Mouse (Mus musculus) heart, embryonic 11.5 days (tissue): ENCODE data around the gene Fam69a. TPM values are rescaled to one million over a fixed set of nuclear protein-coding genes. Genes with fewer than 3 reads are reported as not detected.
"Not testable (repeated sequence)": the region's sequence is repeated elsewhere in the genome, so short reads cannot be mapped to it uniquely, and the experiment has no call there.

Experiments used
- ATAC-seq: fragments of 200-750 bp; cut with Nextera tagmentation; replicated peaks from 2 replicates; pipeline ENCODE4 v1.8.0; 2017; ENCODE audit warnings: moderate library complexity; ENCODE audit not compliant: insufficient number of reproducible peaks, low FRiP score, low TSS enrichment
- H3K27ac ChIP-seq: fragments of 300-500 bp; sonication (generic); 2 replicates; pipeline ENCODE4 v1.5.1; 2014; ENCODE audit warnings: mild to moderate bottlenecking, low read depth, low read length
- H3K27me3 ChIP-seq: fragments of 300-500 bp; sonication (generic); 2 replicates; pipeline ENCODE4 v1.6.1; 2014; ENCODE audit warnings: mild to moderate bottlenecking, low read length, mixed read lengths; ENCODE audit not compliant: control insufficient read depth, insufficient read depth
- H3K36me3 ChIP-seq: fragments of 300-500 bp; sonication (generic); 2 replicates; pipeline ENCODE4 v1.6.1; 2014; ENCODE audit warnings: mild to moderate bottlenecking, low read length, moderate library complexity, mixed read lengths; ENCODE audit not compliant: control insufficient read depth, insufficient read depth
- H3K4me1 ChIP-seq: fragments of 300-500 bp; sonication (generic); 2 replicates; pipeline ENCODE4 v1.6.1; 2014; ENCODE audit warnings: low read length; ENCODE audit not compliant: control insufficient read depth, insufficient read depth
- H3K4me2 ChIP-seq: fragments of 300-500 bp; sonication (generic); 2 replicates; pipeline ENCODE4 v1.6.1; 2014; ENCODE audit warnings: mild to moderate bottlenecking, moderate library complexity
- H3K4me3 ChIP-seq: fragments of 300-500 bp; sonication (generic); 2 replicates; pipeline ENCODE4 v1.5.1; 2014; ENCODE audit warnings: low read depth, low read length
- H3K9ac ChIP-seq: fragments of 300-500 bp; sonication (generic); 2 replicates; pipeline ENCODE4 v1.6.1; 2014; ENCODE audit warnings: mild to moderate bottlenecking, low read depth, low read length, moderate library complexity
- H3K9me3 ChIP-seq: fragments of 300-500 bp; sonication (generic); replicated peaks from 2 replicates; pipeline ENCODE4 v1.6.1; 2016; ENCODE audit warnings: low read length; ENCODE audit not compliant: control insufficient read depth
- WGBS: fragments of 180-500 bp; shearing (Covaris S2); extraction: QIAGEN DNeasy Blood & Tissue Kit; methylation state at CpG from one replicate; pipeline ENCODE4 v1.1.7; 2014; ENCODE audit not compliant: insufficient replicate concordance; 5-methylcytosine and 5-hydroxymethylcytosine counted together
- polyA plus RNA-seq: library from polyadenylated mRNA; unstranded; fragments of >200 nt; fragmentation: Nextera tagmentation; extraction: Ambion mirVana; gene quantifications from 2 replicates; pipeline ENCODE4 v1.2.1, GENCODE M21; 2014

Fam69a gene
- polyA plus RNA-seq: 20.0 and 20.6 TPM in 2 replicates

DNA sequence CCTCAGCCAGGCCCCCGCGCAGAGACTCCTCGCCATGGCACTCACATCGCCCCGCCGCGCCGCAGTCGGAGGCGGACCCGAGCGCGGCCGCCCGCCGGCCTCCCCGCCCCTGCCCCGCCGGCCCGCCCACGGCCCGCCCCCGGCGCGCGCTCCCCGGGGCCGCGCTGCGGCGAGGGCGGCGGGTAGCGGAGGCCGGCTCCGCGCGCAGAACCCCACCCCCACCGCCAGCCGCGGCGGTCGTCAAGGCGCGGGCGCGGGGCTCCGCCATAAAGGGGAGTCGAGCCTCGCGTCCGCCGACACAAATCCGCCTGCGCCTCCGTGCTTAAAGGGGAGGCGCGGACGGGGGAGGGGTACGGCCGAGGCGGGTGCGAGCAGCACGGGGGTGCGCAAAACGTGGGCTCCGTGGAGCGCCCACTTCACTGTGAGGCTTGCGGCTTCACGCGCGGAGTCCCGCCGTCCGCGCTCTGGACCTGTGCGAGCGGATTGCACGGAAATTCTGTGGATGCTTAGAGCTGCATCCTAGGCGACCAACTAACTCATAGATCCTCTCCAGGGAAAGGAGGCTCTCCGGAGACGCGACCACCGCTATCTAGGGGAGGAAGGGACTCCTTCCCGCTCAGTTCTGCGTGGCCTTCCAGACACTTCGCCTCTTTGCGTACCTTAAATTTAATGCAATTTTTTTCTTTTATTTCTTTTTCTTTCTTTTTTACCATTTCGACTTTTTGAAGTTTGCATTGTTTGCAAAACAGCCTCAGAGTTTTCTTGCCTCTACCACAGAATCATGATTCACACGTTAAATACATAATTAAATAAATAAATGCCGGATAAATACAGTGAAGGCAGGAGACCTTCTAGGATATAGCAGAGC, at the start of gene Fam69a:
Fam69a (minus strand) TSS at position 119 of the 868 bp plus-strand sequence.
- Histone ChIP-seq H3K4me1 (no peaks in the 10 kb centered on the region), H3K9me3 (no peaks in the 10 kb centered on the region), H3K27ac (peak within 1 kb of the TSS; percentile 86), H3K27me3 (no peaks in the 10 kb centered on the region), H3K36me3 (no peaks in the 10 kb centered on the region), H3K4me3 (peak within 1 kb of the TSS; percentile 84), H3K9ac (peak within 1 kb of the TSS; percentile 86), H3K4me2 (peak within 1 kb of the TSS; percentile 92)
- peak; percentile 93 for ATAC-seq
- under 1% methylated on average over 73 of the region's 91 CpGs for WGBS

DNA sequence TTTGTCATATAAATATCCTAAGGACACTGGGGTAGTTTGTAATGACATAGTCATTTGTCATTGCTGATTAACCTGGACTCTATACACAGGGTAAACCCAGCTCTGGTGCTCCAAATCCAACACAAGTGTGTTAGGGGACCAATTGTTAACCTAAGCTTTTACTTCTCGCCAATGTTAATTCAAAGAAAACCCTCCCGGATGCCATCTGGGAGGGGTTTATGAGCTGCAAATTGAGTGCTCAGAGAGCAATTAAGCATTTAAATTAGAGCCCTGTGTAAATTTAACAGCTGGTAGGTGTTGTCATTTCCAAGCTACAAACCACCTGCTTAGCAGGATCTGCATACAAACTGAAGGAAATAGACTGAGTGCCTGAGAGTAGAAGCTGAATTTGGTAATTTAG, 48.6 kb upstream of the Fam69a start:
- Histone ChIP-seq H3K27ac (no peak overlapping the region), H3K4me1 (no peaks in the 10 kb centered on the region), H3K4me2 (no peak overlapping the region), H3K27me3 (no peaks in the 10 kb centered on the region), H3K36me3 (no peaks in the 10 kb centered on the region), H3K9me3 (no peaks in the 10 kb centered on the region), H3K9ac (no peak overlapping the region), H3K4me3 (no peak overlapping the region)
- 20% methylated on average over 2 of the region's 2 CpGs for WGBS
- ATAC-seq: no peak

- WGBS: 34% methylated on average over 3 of the region's 4 CpGs
- no peak for ATAC-seq
Measured at GRCm38 (mm10) chr5:108034194-108034593, 47.3 kb upstream of the Fam69a start.

GRCm38 (mm10) chr5:108031267-108031666, 44.4 kb upstream of the Fam69a start:
- no peak for ATAC-seq
- WGBS: 79% methylated on average over 4 of the region's 4 CpGs
- Histone ChIP-seq H3K4me2 (no peak overlapping the region), H3K4me3 (no peak overlapping the region), H3K4me1 (no peaks in the 10 kb centered on the region), H3K9me3 (no peaks in the 10 kb centered on the region), H3K36me3 (no peaks in the 10 kb centered on the region), H3K9ac (no peak overlapping the region), H3K27ac (no peak overlapping the region), H3K27me3 (no peaks in the 10 kb centered on the region)

More at GRCm38 (mm10) chr5:108034194-108034593, 47.3 kb upstream of the Fam69a start:
- Histone ChIP-seq H3K4me3 (no peak overlapping the region), H3K9ac (no peak overlapping the region), H3K9me3 (no peaks in the 10 kb centered on the region), H3K36me3 (no peaks in the 10 kb centered on the region), H3K27me3 (no peaks in the 10 kb centered on the region), H3K4me1 (no peaks in the 10 kb centered on the region), H3K27ac (no peak overlapping the region), H3K4me2 (no peak overlapping the region)

DNA sequence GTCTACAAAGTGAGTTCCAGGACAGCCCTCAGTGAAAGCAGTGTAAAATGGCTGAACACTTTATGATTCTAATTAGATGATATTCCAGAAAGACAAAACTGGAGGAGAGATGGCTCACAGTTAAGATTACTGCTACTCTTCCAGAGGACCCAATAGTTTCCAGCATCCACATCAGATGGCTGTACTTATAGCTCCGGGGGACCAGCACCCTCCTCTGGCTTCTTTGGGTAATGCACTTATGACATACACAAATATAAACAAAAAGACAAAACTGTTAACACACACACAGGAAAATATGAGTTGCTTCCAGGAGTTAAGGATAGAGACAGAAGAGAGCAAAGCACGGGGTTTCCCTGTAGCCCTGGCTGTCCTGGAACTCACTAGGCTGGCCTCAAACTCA, 43.1 kb upstream of the Fam69a start:
- H3K9me3 ChIP-seq: no peaks in the 10 kb centered on the region
- no peak overlapping the region for H3K4me2 ChIP-seq
- H3K36me3 ChIP-seq: no peaks in the 10 kb centered on the region
- H3K4me3 ChIP-seq: no peak overlapping the region
- WGBS: 74% methylated on average over 2 of the region's 2 CpGs
- no peak for ATAC-seq
- H3K4me1 ChIP-seq: no peaks in the 10 kb centered on the region
- no peak overlapping the region for H3K9ac ChIP-seq
- H3K27ac ChIP-seq: no peak overlapping the region
- no peaks in the 10 kb centered on the region for H3K27me3 ChIP-seq

DNA sequence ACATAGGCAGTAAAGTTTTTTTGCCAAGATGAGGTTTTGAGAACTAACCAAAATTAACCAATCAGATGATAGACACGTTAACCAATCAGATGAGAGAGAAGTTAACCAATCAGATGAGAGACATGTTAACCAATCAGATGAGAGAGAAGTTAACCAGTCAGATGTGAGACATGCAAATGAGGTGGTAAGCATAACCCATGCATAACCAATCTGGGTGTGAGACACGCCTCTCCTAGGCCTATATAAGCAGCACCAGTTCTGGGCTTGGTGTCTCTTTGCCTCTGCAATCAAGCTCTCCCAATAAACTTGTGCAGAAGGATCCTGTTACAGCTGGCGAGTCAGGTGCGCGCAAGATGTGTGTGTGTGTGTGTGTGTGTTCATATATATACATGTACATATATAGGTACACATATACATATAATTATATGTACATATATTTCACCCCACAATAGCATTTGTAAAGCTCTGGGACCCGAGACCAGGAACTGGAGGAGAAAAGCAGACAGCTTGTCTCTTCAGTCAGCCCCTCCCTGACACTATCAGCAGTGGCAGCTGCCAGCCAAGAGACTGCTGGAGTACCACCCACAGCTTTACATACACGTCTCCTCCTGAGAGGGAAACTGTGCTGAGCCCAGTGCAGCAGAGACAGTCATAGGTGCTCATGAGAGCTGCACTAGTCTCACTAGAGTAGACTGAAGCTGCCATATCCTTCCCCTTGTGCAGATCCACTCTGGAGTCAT, 42.1 kb upstream of the Fam69a start:
- H3K27ac ChIP-seq, H3K4me1 ChIP-seq, H3K27me3 ChIP-seq, H3K9me3 ChIP-seq, H3K4me2 ChIP-seq, H3K9ac ChIP-seq, H3K4me3 ChIP-seq, ATAC-seq, H3K36me3 ChIP-seq: not testable (repeated sequence)
- 76% methylated on average over 7 of the region's 7 CpGs for WGBS

GRCm38 (mm10) chr5:108028230-108028629, 41.3 kb upstream of the Fam69a start:
- no peak for ATAC-seq
- Histone ChIP-seq H3K9me3 (no peaks in the 10 kb centered on the region), H3K27me3 (no peaks in the 10 kb centered on the region), H3K36me3 (no peaks in the 10 kb centered on the region), H3K4me3 (no peak overlapping the region), H3K4me1 (no peaks in the 10 kb centered on the region), H3K27ac (no peak overlapping the region), H3K9ac (no peak overlapping the region), H3K4me2 (no peak overlapping the region)
- WGBS: 81% methylated on average over 4 of the region's 4 CpGs

DNA sequence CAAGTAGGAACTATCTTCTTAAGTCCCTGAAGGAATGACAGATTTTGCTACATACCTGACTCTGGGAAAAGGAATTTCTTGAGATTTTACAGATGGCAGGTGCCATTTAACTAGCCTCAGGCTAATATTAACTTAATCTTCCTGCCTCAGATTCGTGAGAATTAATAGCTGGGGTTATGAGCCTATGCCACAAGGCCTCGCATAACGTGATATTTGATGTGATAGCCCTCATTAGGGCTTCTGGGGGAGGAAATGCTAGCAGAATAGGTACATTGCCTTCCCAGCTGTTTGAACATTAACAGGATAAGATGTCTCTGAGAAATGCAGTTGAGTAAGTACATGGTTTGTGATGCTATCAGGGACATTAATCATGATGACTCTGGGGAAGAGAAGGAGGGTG, 34.5 kb upstream of the Fam69a start:
- H3K27me3 ChIP-seq: no peaks in the 10 kb centered on the region
- H3K36me3 ChIP-seq: no peaks in the 10 kb centered on the region
- no peak for ATAC-seq
- no peaks in the 10 kb centered on the region for H3K4me1 ChIP-seq
- WGBS: 67% methylated on average over 3 of the region's 3 CpGs
- H3K9ac ChIP-seq: no peak overlapping the region
- no peaks in the 10 kb centered on the region for H3K9me3 ChIP-seq
- no peak overlapping the region for H3K4me2 ChIP-seq
- no peak overlapping the region for H3K27ac ChIP-seq
- no peak overlapping the region for H3K4me3 ChIP-seq
